ENCODE assay signal across 9 mouse cellular contexts in the genomic region with DNA sequence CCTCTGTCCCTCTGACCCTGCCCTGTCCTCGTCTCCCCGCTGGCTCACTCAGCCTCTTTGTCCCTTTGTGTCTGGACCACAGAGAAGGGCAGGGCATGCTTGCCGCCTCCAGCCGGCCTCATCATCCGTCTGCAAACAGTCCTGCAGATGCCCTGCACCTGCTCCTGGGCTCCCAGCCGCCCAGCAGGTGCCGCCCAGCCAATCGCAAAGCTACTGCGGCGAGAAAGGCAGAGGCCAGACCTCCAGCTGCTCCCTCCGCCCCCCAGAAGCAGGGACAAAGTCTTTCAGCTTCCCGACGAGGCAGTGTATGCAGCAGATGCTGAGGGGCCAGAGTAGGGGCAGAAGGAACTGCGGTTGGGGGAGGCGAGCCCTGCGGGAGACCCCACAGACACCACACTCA. TPM values are rescaled to one million over a fixed set of nuclear protein-coding genes. Genes with fewer than 3 reads are reported as not detected.
DNase-seq lines count a peak whose midpoint lies in the region; ATAC-seq lines count a peak whose summit lies in the region.
"Had no signal": no experiment of that assay in that cellular context is flagged by ENCODE, and none has a peak within 500 bp of the region (broad histone marks: within the 10 kb centered on the region; RNA-seq: fewer than 3 reads in every experiment).

No protein-coding gene starts in this region.

- no peak overlapping the region for H3K9ac ChIP-seq in embryonic facial prominence, embryonic 12.5 days
- H3K9ac ChIP-seq in intestine, embryonic 15.5 days = no peak overlapping the region
- H3K9ac ChIP-seq in neural tube, embryonic 14.5 days (replicated peaks; ENCODE audit: low read depth, low read length) = peak overlapping the region; percentile 46
- no peak overlapping the region for H3K9ac ChIP-seq in liver, embryonic 12.5 days

- H3K36me3 ChIP-seq in embryonic facial prominence, embryonic 12.5 days = no peaks in the 10 kb centered on the region
- no peaks in the 10 kb centered on the region for H3K36me3 ChIP-seq in intestine, embryonic 15.5 days
- H3K36me3 ChIP-seq in neural tube, embryonic 14.5 days (ENCODE audit: control insufficient read depth, insufficient read depth, low read length) = no peaks in the 10 kb centered on the region
- H3K36me3 ChIP-seq in liver, embryonic 12.5 days = no peaks in the 10 kb centered on the region

- peak overlapping the region; percentile 50; the same call in 1 of the 2 replicates for H3K27ac ChIP-seq in embryonic facial prominence, embryonic 12.5 days
- H3K27ac ChIP-seq in intestine, embryonic 15.5 days = peak overlapping the region; percentile 59; the same call in 1 of the 2 replicates
- peak overlapping the region; percentile 92 for H3K27ac ChIP-seq in neural tube, embryonic 14.5 days (ENCODE audit: low read depth, low read length)
- no peak overlapping the region for H3K27ac ChIP-seq in liver, embryonic 12.5 days
- H3K27ac ChIP-seq: macrophage had no signal

- peak overlapping the region; percentile 21 for H3K4me2 ChIP-seq in embryonic facial prominence, embryonic 12.5 days (replicated peaks)
- peak overlapping the region; percentile 41 for H3K4me2 ChIP-seq in intestine, embryonic 15.5 days (replicated peaks)
- H3K4me2 ChIP-seq in neural tube, embryonic 14.5 days (ENCODE audit: low read depth, low read length) = peak overlapping the region; percentile 35; the same call in 1 of the 2 replicates
- no peak overlapping the region for H3K4me2 ChIP-seq in liver, embryonic 12.5 days

- peaks cover 37% of the 10 kb centered on the region for H3K27me3 ChIP-seq in embryonic facial prominence, embryonic 12.5 days
- no peaks in the 10 kb centered on the region for H3K27me3 ChIP-seq in intestine, embryonic 15.5 days (replicated peaks)
- H3K27me3 ChIP-seq in neural tube, embryonic 14.5 days (ENCODE audit: control insufficient read depth, insufficient read depth, low read length) = no peaks in the 10 kb centered on the region
- peaks cover 41% of the 10 kb centered on the region for H3K27me3 ChIP-seq in liver, embryonic 12.5 days (replicated peaks)

- DNase-seq in brain, adult 2 months (ENCODE audit: low read depth, low spot score) = peak; percentile 57
- DNase-seq in testis, postnatal 14 days (ENCODE audit: low spot score) = no peak
- no peak for DNase-seq in kidney, adult 8-10 months
- no peak for DNase-seq in kidney, postnatal 10 days

- H3K4me3 ChIP-seq in embryonic facial prominence, embryonic 12.5 days = no peak overlapping the region
- H3K4me3 ChIP-seq in intestine, embryonic 15.5 days (replicated peaks) = no peak overlapping the region
- peak overlapping the region; percentile 9; the same call in 1 of the 2 replicates for H3K4me3 ChIP-seq in neural tube, embryonic 14.5 days (ENCODE audit: low read depth, low read length)
- H3K4me3 ChIP-seq in liver, embryonic 12.5 days = no peak overlapping the region

- peak; percentile 57 for ATAC-seq in embryonic facial prominence, embryonic 12.5 days (ENCODE audit: insufficient number of reproducible peaks, insufficient read depth, low FRiP score, low TSS enrichment)
- ATAC-seq in intestine, embryonic 15.5 days = peak; percentile 84
- peak; percentile 72 for ATAC-seq in neural tube, embryonic 14.5 days (ENCODE audit: low read depth)
- ATAC-seq in liver, embryonic 12.5 days = no peak

- no peaks in the 10 kb centered on the region for H3K9me3 ChIP-seq in embryonic facial prominence, embryonic 12.5 days
- H3K9me3 ChIP-seq in intestine, embryonic 15.5 days = no peaks in the 10 kb centered on the region
- no peaks in the 10 kb centered on the region for H3K9me3 ChIP-seq in neural tube, embryonic 14.5 days (ENCODE audit: control insufficient read depth, low read length)
- H3K9me3 ChIP-seq in liver, embryonic 12.5 days (replicated peaks) = peaks cover under 1% of the 10 kb centered on the region; the same call in 1 of the 2 replicates

- WGBS in embryonic facial prominence, embryonic 12.5 days = 2% methylated on average over 16 of the region's 16 CpGs
- 5% methylated on average over 16 of the region's 16 CpGs for WGBS in intestine, embryonic 15.5 days
- WGBS in neural tube, embryonic 14.5 days = 1% methylated on average over 16 of the region's 16 CpGs
- WGBS in liver, embryonic 12.5 days (ENCODE audit: insufficient replicate concordance) = 30% methylated on average over 16 of the region's 16 CpGs

- peaks cover 7% of the 10 kb centered on the region for H3K4me1 ChIP-seq in embryonic facial prominence, embryonic 12.5 days
- H3K4me1 ChIP-seq in intestine, embryonic 15.5 days (replicated peaks) = peaks cover 18% of the 10 kb centered on the region
- H3K4me1 ChIP-seq in neural tube, embryonic 14.5 days (ENCODE audit: control insufficient read depth, insufficient read depth, low read length) = peaks cover 26% of the 10 kb centered on the region
- H3K4me1 ChIP-seq in liver, embryonic 12.5 days = peaks cover 31% of the 10 kb centered on the region

RNA-seq across cellular contexts. Expression of gene Cryba4, which starts 14.9 kb away (rescaled TPM):
- polyA plus RNA-seq in embryonic facial prominence, embryonic 12.5 days (2016; fragmentation: Nextera tagmentation; extraction: Ambion mirVana) = 11.0 and 20.1 TPM in 2 replicates
- 1.7 and 1.8 TPM in 2 replicates for polyA plus RNA-seq in intestine, embryonic 15.5 days (2015; fragmentation: Nextera tagmentation; extraction: Ambion mirVana)
- 0.79 and 2.7 TPM in 2 replicates for polyA plus RNA-seq in neural tube, embryonic 14.5 days (2014; fragmentation: Nextera tagmentation; extraction: Ambion mirVana)
- polyA plus RNA-seq in liver, embryonic 12.5 days (2016; fragmentation: Nextera tagmentation; extraction: Ambion mirVana) = 0.73 and 0.77 TPM in 2 replicates

RNA-seq across cellular contexts. Expression of gene Crybb1, which starts 18.2 kb away (rescaled TPM):
- 46.2 and 95.4 TPM in 2 replicates for polyA plus RNA-seq in embryonic facial prominence, embryonic 12.5 days (2016; fragmentation: Nextera tagmentation; extraction: Ambion mirVana)
- 1.9 and 2.4 TPM in 2 replicates for polyA plus RNA-seq in intestine, embryonic 15.5 days (2015; fragmentation: Nextera tagmentation; extraction: Ambion mirVana)
- polyA plus RNA-seq in neural tube, embryonic 14.5 days (2014; fragmentation: Nextera tagmentation; extraction: Ambion mirVana) = 3.4 and 4.5 TPM in 2 replicates
- 0.15 and 0.16 TPM in 2 replicates for polyA plus RNA-seq in liver, embryonic 12.5 days (2016; fragmentation: Nextera tagmentation; extraction: Ambion mirVana)
- polyA plus RNA-seq: macrophage had no signal

RNA-seq across cellular contexts. Expression of gene Tpst2, which starts 39.1 kb away (rescaled TPM):
- polyA plus RNA-seq in embryonic facial prominence, embryonic 12.5 days (2016; fragmentation: Nextera tagmentation; extraction: Ambion mirVana) = 33.9 and 36.4 TPM in 2 replicates
- polyA plus RNA-seq in intestine, embryonic 15.5 days (2015; fragmentation: Nextera tagmentation; extraction: Ambion mirVana) = 43.1 and 45.3 TPM in 2 replicates
- polyA plus RNA-seq in neural tube, embryonic 14.5 days (2014; fragmentation: Nextera tagmentation; extraction: Ambion mirVana) = 27.1 and 28.1 TPM in 2 replicates
- 40.5 and 45.1 TPM in 2 replicates for polyA plus RNA-seq in liver, embryonic 12.5 days (2016; fragmentation: Nextera tagmentation; extraction: Ambion mirVana)
